Mouse (Mus musculus) midbrain, embryonic 16.5 days (tissue): ENCODE measurements around the gene Zbtb22. TPM values are rescaled to one million over a fixed set of nuclear protein-coding genes. Genes with fewer than 3 reads are reported as not detected.
A peak's percentile ranks its signal among the peaks of the same experiment; 100 is the strongest.

Experiments used
- ATAC-seq: fragments of 200-750 bp; cut with Nextera tagmentation; 2 replicates; pipeline ENCODE4 v1.8.0; 2017; ENCODE audit warnings: moderate TSS enrichment
- H3K27ac ChIP-seq: fragments of 300-500 bp; sonication (generic); 2 replicates; pipeline ENCODE4 v1.5.1; 2014; ENCODE audit warnings: mild to moderate bottlenecking, low read length, mixed read lengths
- H3K27me3 ChIP-seq: fragments of 300-500 bp; sonication (generic); 2 replicates; pipeline ENCODE4 v1.6.1; 2014; ENCODE audit warnings: low read depth, low read length, mixed read lengths; ENCODE audit not compliant: control insufficient read depth, insufficient read depth
- H3K36me3 ChIP-seq: fragments of 300-500 bp; sonication (generic); 2 replicates; pipeline ENCODE4 v1.6.1; 2014; ENCODE audit warnings: mild to moderate bottlenecking, low read length, moderate library complexity, mixed read lengths; ENCODE audit not compliant: control insufficient read depth, insufficient read depth
- H3K4me1 ChIP-seq: fragments of 300-500 bp; sonication (generic); 2 replicates; pipeline ENCODE4 v1.6.1; 2014; ENCODE audit warnings: mild to moderate bottlenecking, low read length, mixed read lengths; ENCODE audit not compliant: control insufficient read depth, insufficient read depth
- H3K4me2 ChIP-seq: fragments of 300-500 bp; sonication (generic); 2 replicates; pipeline ENCODE4 v1.6.1; 2014; ENCODE audit warnings: mild to moderate bottlenecking, low read length, mixed read lengths
- H3K4me3 ChIP-seq: fragments of 300-500 bp; sonication (generic); 2 replicates; pipeline ENCODE4 v1.5.1; 2014; ENCODE audit warnings: low read depth, mild to moderate bottlenecking, low read length, moderate library complexity, mixed read lengths
- H3K9ac ChIP-seq: fragments of 300-500 bp; sonication (generic); 2 replicates; pipeline ENCODE4 v1.6.1; 2014; ENCODE audit warnings: low read depth, low read length, mixed read lengths
- H3K9me3 ChIP-seq: fragments of 300-500 bp; sonication (generic); replicated peaks from 2 replicates; pipeline ENCODE4 v1.6.1; 2014; ENCODE audit warnings: mild to moderate bottlenecking, low read length, mixed read lengths; ENCODE audit not compliant: control insufficient read depth, poor library complexity, severe bottlenecking
- WGBS: fragments of 180-500 bp; shearing (Covaris S2); extraction: QIAGEN DNeasy Blood & Tissue Kit; methylation state at CpG from one replicate; pipeline ENCODE4 v1.1.7; 2014; 5-methylcytosine and 5-hydroxymethylcytosine counted together
- polyA plus RNA-seq: library from polyadenylated mRNA; unstranded; fragments of >200 nt; fragmentation: Nextera tagmentation; extraction: Ambion mirVana; gene quantifications from 2 replicates; pipeline ENCODE4 v1.2.1, GENCODE M21; 2015

Gene Zbtb22
- polyA plus RNA-seq, 1 experiment from 2014 or later: 16.8 TPM

DNA sequence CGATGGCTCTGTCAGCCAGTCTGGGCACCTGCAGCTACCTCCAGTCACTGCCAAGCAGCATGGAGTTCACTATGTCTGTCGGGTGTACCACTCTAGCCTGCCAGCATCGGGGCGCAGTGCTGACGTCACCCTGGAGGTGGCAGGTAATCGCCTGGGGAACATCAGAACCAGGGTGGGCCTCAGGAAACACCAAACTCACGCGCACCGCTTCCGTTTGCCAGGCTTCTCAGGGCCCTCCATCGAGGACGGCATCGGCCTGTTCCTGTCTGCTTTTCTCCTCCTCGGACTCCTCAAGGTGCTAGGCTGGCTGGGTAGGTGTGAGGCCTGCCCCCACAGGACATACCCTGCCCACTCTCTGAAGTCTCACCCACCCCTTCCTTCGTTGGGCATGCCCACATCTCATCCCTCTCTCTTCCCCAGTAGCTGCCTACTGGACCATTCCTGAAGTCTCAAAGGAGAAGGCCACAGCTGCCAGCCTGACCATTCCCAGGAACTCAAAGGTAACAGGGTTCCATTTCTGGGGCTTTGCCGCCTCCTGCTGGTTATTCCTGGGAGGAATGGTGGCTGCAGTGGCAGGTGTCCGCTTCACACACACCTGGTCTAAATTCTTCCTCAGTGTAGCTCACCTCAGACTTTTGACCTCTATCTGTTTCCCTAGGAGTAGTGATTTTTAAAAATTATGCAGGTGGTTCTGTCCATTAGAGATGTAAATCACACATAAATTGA is 10.7 kb downstream of the Zbtb22 start:
- Histone ChIP-seq H3K36me3 (peaks cover 5% of the 10 kb centered on the region; the same call in 1 of the 2 replicates), H3K27me3 (no peaks in the 10 kb centered on the region), H3K4me3 (no peak overlapping the region), H3K27ac (no peak overlapping the region), H3K9ac (no peak overlapping the region), H3K4me2 (no peak overlapping the region), H3K4me1 (peaks cover 17% of the 10 kb centered on the region), H3K9me3 (no peaks in the 10 kb centered on the region)
- no peak for ATAC-seq
- WGBS: 80% methylated on average over 17 of the region's 17 CpGs

DNA sequence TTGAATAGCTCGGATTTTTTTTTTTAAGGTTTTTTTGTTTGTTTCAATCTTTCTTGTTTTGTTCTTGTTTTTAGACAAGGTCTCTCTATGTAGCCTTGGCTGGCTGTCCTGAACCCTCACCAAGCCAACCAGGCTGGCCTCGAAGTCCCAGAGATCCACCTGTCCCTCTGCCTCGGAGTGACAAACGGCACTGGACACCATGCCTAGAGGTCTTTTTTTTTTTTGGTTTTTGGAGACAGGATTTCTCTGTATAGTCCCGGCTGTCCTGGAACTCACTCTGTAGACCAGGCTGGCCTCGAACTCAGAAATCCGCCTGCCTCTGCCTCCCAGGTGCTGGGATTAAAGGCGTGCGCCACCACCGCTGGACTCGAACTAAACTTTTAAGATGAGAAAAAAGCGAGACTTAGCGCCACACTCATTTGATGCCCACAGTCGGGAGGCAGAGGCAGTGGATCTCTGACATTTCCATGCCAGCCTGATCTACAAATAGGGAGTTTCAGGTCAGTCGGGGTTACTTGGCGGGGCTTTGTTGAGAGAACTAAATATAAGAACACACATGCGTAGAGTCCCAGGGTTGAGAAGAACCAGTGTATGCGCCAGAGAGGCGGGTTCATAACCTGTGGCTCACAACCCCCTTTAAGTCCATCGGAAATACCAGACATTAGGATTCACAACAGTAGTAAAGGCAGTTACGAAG is 12.7 kb downstream of the Zbtb22 start:
- no peak for ATAC-seq
- no peak overlapping the region for H3K27ac ChIP-seq
- peak overlapping the region; percentile 99 for H3K4me2 ChIP-seq
- H3K36me3 ChIP-seq: peaks cover 5% of the 10 kb centered on the region
- H3K4me1 ChIP-seq: peaks cover 17% of the 10 kb centered on the region
- peak overlapping the region; percentile 88 for H3K4me3 ChIP-seq
- H3K9me3 ChIP-seq: no peaks in the 10 kb centered on the region
- H3K9ac ChIP-seq: peak overlapping the region; percentile 92
- no peaks in the 10 kb centered on the region for H3K27me3 ChIP-seq
- WGBS: 65% methylated on average over 21 of the region's 21 CpGs

DNA sequence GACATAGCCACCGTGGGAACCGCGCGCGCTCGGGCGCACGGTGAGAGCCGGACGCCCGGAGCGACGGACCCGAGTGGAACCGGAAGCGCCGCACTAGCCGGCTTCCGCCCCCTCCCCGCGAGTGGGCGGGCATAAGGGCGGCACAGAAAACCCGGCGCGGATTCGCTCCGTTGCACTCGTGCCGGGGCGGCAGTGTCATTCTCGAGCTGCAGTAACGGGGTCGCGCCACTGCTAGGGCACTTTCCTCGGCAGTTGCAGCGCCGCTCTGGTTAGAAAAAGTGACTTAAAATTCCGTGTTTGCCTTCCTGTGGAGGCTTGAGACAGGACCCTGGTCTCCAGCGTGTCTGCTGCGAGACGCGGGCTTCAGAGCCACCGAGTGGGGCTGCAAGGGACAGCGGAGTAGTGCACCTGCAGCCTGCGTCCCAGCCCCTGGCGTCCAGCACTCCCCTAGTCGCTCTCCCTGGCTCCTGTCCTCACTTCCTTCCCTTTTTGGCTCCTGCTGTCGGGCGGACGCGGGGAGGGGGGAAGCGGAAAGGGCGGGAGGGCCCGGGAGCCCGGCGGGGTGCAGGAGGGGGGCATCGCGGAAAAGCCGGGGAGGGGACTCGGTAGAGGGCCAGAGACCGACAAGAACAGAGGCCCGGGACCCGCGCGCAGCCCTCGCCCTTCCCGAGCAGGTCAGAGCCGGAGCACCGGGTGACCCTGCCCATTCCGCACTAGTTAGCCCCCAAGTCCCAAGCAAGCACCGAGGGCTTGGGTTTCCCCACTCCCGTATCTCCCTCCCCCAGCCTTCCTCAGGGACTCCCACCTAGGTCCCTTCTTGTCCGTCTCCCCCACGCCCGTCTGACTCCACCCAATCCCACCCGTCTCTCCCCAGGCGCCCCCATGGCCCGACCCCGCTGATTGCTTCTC is 13.9 kb downstream of the Zbtb22 start, which contains the start of gene Rgl2:
Gene Rgl2 (plus strand): TSS at position 173 of the 909 bp plus-strand sequence.
- H3K4me2 ChIP-seq: peak within 1 kb of the TSS; percentile 99
- H3K4me1 ChIP-seq: peaks cover 17% of the 10 kb centered on the region
- H3K4me3 ChIP-seq: peak within 1 kb of the TSS; percentile 88
- peak within 1 kb of the TSS; percentile 94 for H3K27ac ChIP-seq
- H3K9ac ChIP-seq: peak within 1 kb of the TSS; percentile 92
- peaks cover 5% of the 10 kb centered on the region for H3K36me3 ChIP-seq
- no peaks in the 10 kb centered on the region for H3K27me3 ChIP-seq
- WGBS: under 1% methylated on average over 69 of the region's 80 CpGs
- peak; percentile 84 for ATAC-seq
- no peaks in the 10 kb centered on the region for H3K9me3 ChIP-seq

- 0% methylated on average over 43 of the region's 45 CpGs for WGBS
- no peaks in the 10 kb centered on the region for H3K27me3 ChIP-seq
- peak; percentile 22; the same call in 1 of the 2 replicates for ATAC-seq
- H3K27ac ChIP-seq: peak overlapping the region; percentile 94
- H3K4me3 ChIP-seq: peak overlapping the region; percentile 88
- peaks cover 17% of the 10 kb centered on the region for H3K4me1 ChIP-seq
- peak overlapping the region; percentile 99 for H3K4me2 ChIP-seq
- H3K9ac ChIP-seq: peak overlapping the region; percentile 92
- no peaks in the 10 kb centered on the region for H3K9me3 ChIP-seq
- H3K36me3 ChIP-seq: peaks cover 9% of the 10 kb centered on the region
These were observed 14.8 kb downstream of the Zbtb22 start for GRCm38 (mm10) chr17:33930280-33931158.

GRCm38 (mm10) chr17:33931159-33931866 is 15.6 kb downstream of the Zbtb22 start:
- whole genome bisulfite sequencing: 38% methylated on average over 18 of the region's 18 CpGs
- Histone ChIP-seq H3K4me3 (peak overlapping the region; percentile 88), H3K27me3 (no peaks in the 10 kb centered on the region), H3K9me3 (no peaks in the 10 kb centered on the region), H3K9ac (peak overlapping the region; percentile 92), H3K4me1 (peaks cover 17% of the 10 kb centered on the region), H3K27ac (no peak overlapping the region), H3K4me2 (peak overlapping the region; percentile 99), H3K36me3 (peaks cover 11% of the 10 kb centered on the region)
- no peak for ATAC-seq

GRCm38 (mm10) chr17:33931947-33932346 is 16.2 kb downstream of the Zbtb22 start:
- Histone ChIP-seq H3K27ac (no peak overlapping the region), H3K4me1 (peaks cover 17% of the 10 kb centered on the region), H3K9me3 (no peaks in the 10 kb centered on the region), H3K4me3 (no peak overlapping the region), H3K4me2 (no peak overlapping the region), H3K27me3 (no peaks in the 10 kb centered on the region), H3K36me3 (peaks cover 8% of the 10 kb centered on the region; the same call in 1 of the 2 replicates), H3K9ac (no peak overlapping the region)
- ATAC-seq: no peak
- 92% methylated on average over 11 of the region's 11 CpGs for WGBS

DNA sequence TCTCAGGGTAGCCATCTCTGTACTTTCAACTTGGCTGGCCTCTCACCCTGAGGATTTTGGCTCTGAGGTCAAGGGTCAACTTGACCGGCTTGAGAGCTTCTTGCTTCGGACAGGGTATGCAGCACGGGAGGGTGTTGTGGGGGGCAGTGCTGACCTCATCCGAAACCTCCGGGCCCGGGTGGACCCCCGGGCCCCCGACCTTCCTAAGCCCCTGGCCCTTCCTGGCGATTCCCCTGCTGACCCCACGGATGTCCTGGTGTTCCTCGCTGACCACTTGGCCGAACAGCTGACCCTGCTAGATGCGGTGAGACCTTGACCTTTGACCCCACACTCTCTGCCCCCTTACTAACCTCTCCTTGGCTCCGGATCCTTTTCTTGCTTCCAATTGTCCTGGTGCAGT is 16.7 kb downstream of the Zbtb22 start:
- no peak overlapping the region for H3K4me3 ChIP-seq
- no peak overlapping the region for H3K27ac ChIP-seq
- peaks cover 8% of the 10 kb centered on the region; the same call in 1 of the 2 replicates for H3K36me3 ChIP-seq
- no peak overlapping the region for H3K4me2 ChIP-seq
- ATAC-seq: no peak
- H3K9ac ChIP-seq: no peak overlapping the region
- H3K27me3 ChIP-seq: no peaks in the 10 kb centered on the region
- WGBS: 83% methylated on average over 14 of the region's 14 CpGs
- H3K9me3 ChIP-seq: no peaks in the 10 kb centered on the region
- peaks cover 17% of the 10 kb centered on the region for H3K4me1 ChIP-seq
